Mouse (Mus musculus): ENCODE measurements at regions not wholly inside any gene's neighbourhood (a gene's known extent, or its start where the extent isn't known, plus 50 kb on each side); places are given as distances from the start of the nearest gene placed in this dataset.

- TF ChIP-seq FLI1 (IDR thresholded peaks at IDR 0.05; ENCODE audit: low read length), result no peak
- no peak for TF ChIP-seq GATA1 (IDR thresholded peaks at IDR 0.05; ENCODE audit: borderline replicate concordance, low read length)
Measured at GRCm38 (mm10) chr14:47876585-47876984, 228.3 kb downstream of the Ktn1 start.
